Mouse (Mus musculus) ES-Bruce4 (cell line): Measurements from ENCODE around the gene Tcf19. TPM values are rescaled to one million over a fixed set of nuclear protein-coding genes. Genes with fewer than 3 reads are reported as not detected.

Experiments
- H3K27ac ChIP-seq: 2 replicates; pipeline ENCODE4 v1.5.1; 2012; ENCODE audit warnings: low read length, inconsistent platforms; ENCODE audit not compliant: insufficient read depth
- H3K27me3 ChIP-seq: 2 replicates; pipeline ENCODE4 v1.6.1; 2012; ENCODE audit warnings: mild to moderate bottlenecking, low read length, inconsistent platforms; ENCODE audit not compliant: control insufficient read depth, poor library complexity, insufficient read depth, severe bottlenecking
- H3K36me3 ChIP-seq: 2 replicates; pipeline ENCODE4 v1.6.1; 2012; ENCODE audit warnings: inconsistent platforms, mild to moderate bottlenecking, low read length, moderate library complexity; ENCODE audit not compliant: control insufficient read depth, poor library complexity, insufficient read depth, severe bottlenecking
- H3K4me1 ChIP-seq: one replicate; pipeline ENCODE4 v1.8.1; 2011; ENCODE audit warnings: low read length; ENCODE audit not compliant: control insufficient read depth, insufficient read depth
- H3K4me3 ChIP-seq: 2 replicates; pipeline ENCODE4 v1.5.1; 2011; ENCODE audit warnings: low read depth, mild to moderate bottlenecking, low read length
- H3K9ac ChIP-seq: 2 replicates; pipeline ENCODE4 v1.6.1; 2012; ENCODE audit warnings: low read depth, mild to moderate bottlenecking, inconsistent platforms; ENCODE audit not compliant: poor library complexity, severe bottlenecking
- H3K9me3 ChIP-seq: replicated peaks from 2 replicates; pipeline ENCODE4 v1.6.1; 2012; ENCODE audit warnings: mild to moderate bottlenecking, low read length, inconsistent platforms; ENCODE audit not compliant: control insufficient read depth, poor library complexity, insufficient read depth, severe bottlenecking
- CTCF ChIP-seq: IDR thresholded peaks from one replicate; pipeline ENCODE4 v1.8.1; 2011; ENCODE audit warnings: low read depth, low read length
- EP300 ChIP-seq: IDR thresholded peaks from 2 replicates; pipeline ENCODE4 v1.6.1; 2011; ENCODE audit warnings: low read depth, low read length; ENCODE audit not compliant: insufficient read depth
- POLR2A ChIP-seq: IDR thresholded peaks from one replicate; pipeline ENCODE4 v1.8.1; 2011; ENCODE audit warnings: low read length; ENCODE audit not compliant: insufficient read depth
- polyA plus RNA-seq: library from polyadenylated mRNA; stranded (reverse); fragments of >200 nt; gene quantifications from 2 replicates; pipeline ENCODE4 v1.2.4, GENCODE M21; 2011; ENCODE audit warnings: low read depth; ENCODE audit not compliant: missing spikeins, insufficient read depth, insufficient read length

Gene Tcf19
- polyA plus RNA-seq, 1 experiment = 5.2 TPM

GRCm38 (mm10) chr17:35504628-35505481, 11.8 kb downstream of the Tcf19 start:
- TF ChIP-seq POLR2A = no peak
- TF ChIP-seq EP300 = peak; percentile 95
- TF ChIP-seq CTCF = no peak
- peak overlapping the region; percentile 99 for H3K27ac ChIP-seq

GRCm38 (mm10) chr17:35503849-35504248, 12.8 kb downstream of the Tcf19 start:
- peaks cover 6% of the 10 kb centered on the region for H3K4me1 ChIP-seq
- H3K9ac ChIP-seq = peak overlapping the region; percentile 75
- H3K36me3 ChIP-seq = peaks cover 3% of the 10 kb centered on the region; the same call in 1 of the 2 replicates
- H3K27ac ChIP-seq = peak overlapping the region; percentile 99
- H3K9me3 ChIP-seq = no peaks in the 10 kb centered on the region
- peak overlapping the region; percentile 7; the same call in 1 of the 2 replicates for H3K4me3 ChIP-seq
- TF ChIP-seq EP300 (peak; percentile 100), POLR2A (peak; percentile 37), CTCF (no peak)
- H3K27me3 ChIP-seq = no peaks in the 10 kb centered on the region

More at GRCm38 (mm10) chr17:35504628-35505481, 11.8 kb downstream of the Tcf19 start:
- Histone ChIP-seq H3K36me3 (peaks cover 5% of the 10 kb centered on the region; the same call in 1 of the 2 replicates), H3K4me1 (peaks cover 6% of the 10 kb centered on the region), H3K9me3 (no peaks in the 10 kb centered on the region), H3K27me3 (no peaks in the 10 kb centered on the region), H3K9ac (peak overlapping the region; percentile 75), H3K4me3 (peak overlapping the region; percentile 97)

GRCm38 (mm10) chr17:35502762-35503161, 13.9 kb downstream of the Tcf19 start:
- H3K27me3 ChIP-seq = no peaks in the 10 kb centered on the region
- H3K9me3 ChIP-seq = no peaks in the 10 kb centered on the region
- TF ChIP-seq EP300 (peak; percentile 95), POLR2A (no peak)
- H3K36me3 ChIP-seq = no peaks in the 10 kb centered on the region
- H3K4me3 ChIP-seq = no peak overlapping the region
- peaks cover 8% of the 10 kb centered on the region for H3K4me1 ChIP-seq
- H3K27ac ChIP-seq = peak overlapping the region; percentile 95
- peak overlapping the region; percentile 27; the same call in 1 of the 2 replicates for H3K9ac ChIP-seq

GRCm38 (mm10) chr17:35502226-35502625, 14.4 kb downstream of the Tcf19 start:
- H3K9ac ChIP-seq = peak overlapping the region; percentile 27
- no peaks in the 10 kb centered on the region for H3K27me3 ChIP-seq
- no peaks in the 10 kb centered on the region for H3K9me3 ChIP-seq
- peak overlapping the region; percentile 95 for H3K27ac ChIP-seq
- TF ChIP-seq EP300 (peak; percentile 54; the same call in 1 of the 2 replicates), POLR2A (no peak), CTCF (no peak)
- no peaks in the 10 kb centered on the region for H3K36me3 ChIP-seq
- H3K4me3 ChIP-seq = peak overlapping the region; percentile 5; the same call in 1 of the 2 replicates
- peaks cover 8% of the 10 kb centered on the region for H3K4me1 ChIP-seq

- Histone ChIP-seq H3K9ac (no peak overlapping the region), H3K36me3 (no peaks in the 10 kb centered on the region), H3K27ac (peak overlapping the region; percentile 9; the same call in 1 of the 2 replicates), H3K4me3 (no peak overlapping the region), H3K9me3 (no peaks in the 10 kb centered on the region), H3K27me3 (no peaks in the 10 kb centered on the region), H3K4me1 (peaks cover 6% of the 10 kb centered on the region)
- no peak for TF ChIP-seq CTCF
- no peak for TF ChIP-seq POLR2A
- no peak for TF ChIP-seq EP300
Observed at GRCm38 (mm10) chr17:35497124-35497523, 19.5 kb downstream of the Tcf19 start.

- Histone ChIP-seq H3K4me3 (peak overlapping the region; percentile 37), H3K27me3 (no peaks in the 10 kb centered on the region), H3K4me1 (peaks cover 8% of the 10 kb centered on the region), H3K9ac (0 out of 2 replicates have a peak overlapping the region, but pooled peaks have one; percentile 28), H3K9me3 (no peaks in the 10 kb centered on the region), H3K36me3 (no peaks in the 10 kb centered on the region), H3K27ac (peak overlapping the region; percentile 87)
- TF ChIP-seq CTCF = no peak
- peak; percentile 89; the same call in 1 of the 2 replicates for TF ChIP-seq EP300
- TF ChIP-seq POLR2A = peak; percentile 11
Observed at GRCm38 (mm10) chr17:35490320-35490719, 26.3 kb downstream of the Tcf19 start.
